Mouse (Mus musculus): Measurements from ENCODE around the gene Cyp27a1.

- TF ChIP-seq CTCF (IDR thresholded peaks at IDR 0.05; ENCODE audit: borderline replicate concordance, extremely low read depth, insufficient read depth, insufficient read length) (no peak), POLR2A (IDR thresholded peaks at IDR 0.05; ENCODE audit: borderline replicate concordance, extremely low read depth, insufficient read depth, insufficient read length, poor library complexity, severe bottlenecking) (no peak)
Observed at GRCm38 (mm10) chr1:74714967-74715366, 1.6 kb downstream of the Cyp27a1 start.
